16 mouse cellular contexts compared by ENCODE assay signal in genomic region chr5:111635092-111635491, GRCm38 (mm10).
"Had no signal": no experiment of that assay in that cellular context is flagged by ENCODE, and none has a peak within 500 bp of the region (broad histone marks: within the 10 kb centered on the region; RNA-seq: fewer than 3 reads in every experiment).

No protein-coding gene starts in this region.

- DNase-seq: kidney, adult 9 months; kidney, postnatal 36 days; layer of hippocampus, adult 9-11 months; lung, adult 2 months; lung, postnatal 36 days; right cerebral cortex, adult 18-20 months; right cerebral cortex, postnatal 25 days; thymus, postnatal 4 days had no signal

- H3K9ac ChIP-seq: liver, embryonic 15.5 days; midbrain, embryonic 12.5 days had no signal

- H3K36me3 ChIP-seq: liver, embryonic 15.5 days; midbrain, embryonic 12.5 days had no signal

- H3K27ac ChIP-seq: kidney, postnatal 0 days; liver, embryonic 15.5 days; midbrain, embryonic 12.5 days; stomach, postnatal 0 days had no signal

- H3K9me3 ChIP-seq: liver, embryonic 15.5 days had no signal

- H3K4me3 ChIP-seq: liver, embryonic 15.5 days; megakaryocyte, embryonic 14.5 days; midbrain, embryonic 12.5 days had no signal

- H3K4me2 ChIP-seq: liver, embryonic 11.5 days; liver, embryonic 15.5 days; midbrain, embryonic 12.5 days had no signal

- H3K4me1 ChIP-seq: liver, embryonic 15.5 days had no signal

- ATAC-seq: lung, postnatal 0 days; midbrain, embryonic 16.5 days had no signal
